Mouse (Mus musculus) hindlimb bud, embryonic 11.5 days (tissue): Measurements from ENCODE around the gene Carnmt1.

Experiments used
- DNase-seq: peaks from one replicate; pipeline ENCODE4 v3.0.0-alpha.2; 2012; ENCODE audit warnings: low read depth, low spot score; ENCODE audit errors: extremely low spot score

Carnmt1 gene

GRCm38 (mm10) chr19:18653058-18653457 lies 17.5 kb upstream of the Carnmt1 start:
- no peak for DNase-seq

DNA sequence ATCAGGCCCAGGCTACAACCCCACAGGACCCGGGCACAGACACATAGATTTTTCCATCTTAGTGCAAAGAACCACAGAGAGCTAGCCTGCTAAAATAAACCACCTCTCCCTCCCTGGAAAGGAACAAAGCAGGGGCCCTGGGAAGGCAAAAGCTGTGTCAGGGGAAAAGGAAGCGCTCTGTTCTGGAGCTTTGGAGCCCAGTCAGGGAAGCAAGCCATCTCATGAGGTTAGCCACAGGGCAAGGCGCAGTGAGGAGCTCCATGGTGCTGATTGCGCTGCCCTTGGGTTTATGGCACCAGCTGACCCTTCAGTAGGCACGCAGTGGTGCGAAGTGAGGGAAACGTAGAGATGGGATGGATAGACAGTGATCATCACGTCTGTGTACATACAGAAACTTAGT lies 16.2 kb upstream of the Carnmt1 start:
- DNase-seq, result no peak

GRCm38 (mm10) chr19:18654984-18655383 lies 15.6 kb upstream of the Carnmt1 start:
- DNase-seq, result no peak

DNA sequence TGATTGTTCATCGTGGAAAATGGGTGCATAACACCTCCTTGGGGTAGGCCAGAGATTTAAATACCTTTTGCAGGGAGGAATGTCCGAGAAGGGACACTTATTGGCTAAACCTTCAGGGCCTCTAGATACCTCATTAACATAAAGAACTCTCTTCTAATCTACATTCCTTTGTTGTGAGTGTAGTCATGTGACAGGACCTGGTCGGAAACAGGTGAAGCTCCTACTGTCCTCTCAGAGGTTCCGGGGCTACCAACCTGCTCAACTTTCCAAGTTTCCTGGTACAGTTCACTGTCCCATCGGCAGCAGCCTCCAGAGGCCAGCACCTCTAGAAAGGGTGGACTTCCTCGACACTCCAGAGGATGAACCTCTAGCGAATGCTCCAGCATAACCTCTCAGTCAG lies 14.6 kb upstream of the Carnmt1 start:
- no peak for DNase-seq

- DNase-seq, result no peak
Observed at GRCm38 (mm10) chr19:18658473-18658872, 12.1 kb upstream of the Carnmt1 start.

- DNase-seq, result no peak
Observed at GRCm38 (mm10) chr19:18659349-18659748, 11.2 kb upstream of the Carnmt1 start.

DNA sequence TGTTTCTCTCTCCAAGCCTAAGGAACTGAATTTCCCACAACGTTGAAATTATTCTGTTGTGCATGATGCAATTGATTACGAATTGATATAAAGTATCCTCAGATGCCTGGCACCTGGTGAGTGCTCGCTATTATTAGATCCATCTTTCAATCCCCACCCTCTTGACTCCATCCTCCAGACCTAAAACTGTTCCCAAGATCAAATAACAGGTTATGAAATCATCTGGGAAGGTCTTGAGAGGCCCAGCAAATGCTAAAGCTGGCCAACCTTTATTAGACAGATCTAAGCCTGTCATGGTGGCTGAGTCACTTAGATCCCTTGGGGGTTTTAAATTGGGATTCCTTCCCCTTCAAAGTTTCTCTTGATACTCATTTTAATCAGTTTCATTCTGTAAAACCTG lies 10.1 kb upstream of the Carnmt1 start:
- DNase-seq, result no peak

- DNase-seq, result no peak
Observed at GRCm38 (mm10) chr19:18661683-18662082, 8.9 kb upstream of the Carnmt1 start.

DNA sequence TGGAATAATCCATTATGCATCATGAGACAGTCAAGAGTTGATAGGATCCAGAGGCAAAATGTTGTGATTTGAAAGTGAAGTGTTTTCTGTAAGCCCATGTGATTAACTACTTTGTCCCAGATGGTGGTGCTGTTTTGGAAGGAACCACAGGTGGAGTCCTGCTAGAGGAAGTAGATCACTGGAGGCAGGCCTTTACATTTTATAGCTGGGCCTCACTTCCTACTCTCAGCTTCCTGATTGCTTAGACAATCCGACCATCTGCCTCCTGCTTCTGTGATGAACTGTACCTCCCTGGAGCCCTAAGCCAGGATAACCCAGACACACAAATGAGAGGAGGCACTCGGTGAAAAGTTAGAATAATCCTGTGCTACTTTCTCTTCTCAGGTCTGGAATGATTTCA lies 6.7 kb upstream of the Carnmt1 start:
- DNase-seq, result no peak

DNA sequence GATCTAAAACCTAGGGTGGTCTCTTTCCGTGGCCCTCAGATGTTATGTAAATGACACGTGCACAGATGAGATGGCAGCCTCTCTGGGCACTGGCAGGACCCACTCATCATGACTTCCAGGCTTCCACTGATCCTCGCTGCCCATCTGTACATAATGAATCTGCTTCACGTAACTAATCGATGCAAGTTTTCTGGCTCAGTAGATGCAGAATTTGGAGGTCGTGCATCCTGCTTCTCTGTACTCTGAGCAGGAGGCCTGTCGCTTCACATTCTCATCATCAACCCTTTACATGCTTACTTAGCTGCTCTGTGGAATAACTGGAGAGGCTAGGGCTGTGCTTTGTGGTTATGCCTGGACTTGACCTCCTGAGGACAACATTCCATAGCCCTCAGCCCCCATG lies 3.6 kb upstream of the Carnmt1 start:
- DNase-seq, result no peak

GRCm38 (mm10) chr19:18669551-18669950 lies 1.0 kb upstream of the Carnmt1 start:
- DNase-seq, result no peak

DNA sequence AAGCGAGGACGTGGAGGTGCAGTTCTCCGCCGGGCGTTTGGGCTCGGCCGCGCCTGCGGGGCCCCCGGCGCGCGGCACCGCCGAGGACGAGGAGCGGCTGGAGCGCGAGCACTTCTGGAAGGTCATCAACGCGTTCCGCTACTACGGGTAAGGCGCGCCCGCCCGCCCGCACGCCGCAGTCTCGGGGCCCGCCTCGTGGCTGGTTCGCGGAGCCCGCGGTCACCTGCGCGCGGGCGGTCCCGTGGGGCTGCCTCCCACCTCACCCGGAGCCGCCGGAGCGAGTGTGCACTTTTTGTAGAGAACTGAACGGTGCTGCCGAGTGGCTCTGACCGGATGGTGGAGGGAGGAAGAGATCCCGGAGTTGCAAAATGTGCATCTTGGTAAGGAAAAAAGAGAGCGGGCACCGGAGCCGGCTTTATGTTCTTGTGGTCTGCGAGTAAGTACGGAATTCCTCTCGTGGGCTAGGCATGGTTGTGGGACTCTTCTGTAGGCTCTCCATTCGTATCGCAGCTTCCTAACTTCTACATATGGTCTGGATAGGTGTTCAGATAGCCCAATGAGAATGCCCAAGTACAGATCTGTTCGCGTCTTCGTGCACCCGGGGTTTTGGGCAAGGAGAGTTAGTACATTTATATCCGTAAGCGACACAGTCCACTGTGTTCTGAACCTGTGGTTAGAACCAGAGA lies 635 bp downstream of the Carnmt1 start:
- no peak for DNase-seq

GRCm38 (mm10) chr19:18672498-18672897 lies 1.9 kb downstream of the Carnmt1 start:
- DNase-seq, result no peak

DNA sequence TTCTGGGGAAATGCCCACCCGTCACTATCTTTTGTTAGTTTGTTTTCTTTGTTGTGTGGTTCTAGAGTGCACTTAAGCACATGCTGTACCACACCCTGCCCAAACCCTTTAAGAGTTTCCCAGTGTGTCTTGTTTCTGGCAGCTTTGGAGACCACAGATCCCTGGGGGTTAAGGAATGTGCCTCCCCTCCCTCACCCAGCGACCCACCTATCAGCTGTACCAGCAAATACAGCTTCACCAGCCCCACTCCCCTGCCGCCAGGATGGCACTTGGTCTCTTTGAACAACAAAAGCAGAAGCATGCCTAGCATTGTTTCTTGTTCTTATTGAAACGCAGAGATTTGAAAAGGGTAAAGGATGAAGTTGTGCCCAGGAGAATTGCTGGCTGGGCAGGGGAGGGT lies 2.6 kb downstream of the Carnmt1 start:
- DNase-seq, result no peak

DNA sequence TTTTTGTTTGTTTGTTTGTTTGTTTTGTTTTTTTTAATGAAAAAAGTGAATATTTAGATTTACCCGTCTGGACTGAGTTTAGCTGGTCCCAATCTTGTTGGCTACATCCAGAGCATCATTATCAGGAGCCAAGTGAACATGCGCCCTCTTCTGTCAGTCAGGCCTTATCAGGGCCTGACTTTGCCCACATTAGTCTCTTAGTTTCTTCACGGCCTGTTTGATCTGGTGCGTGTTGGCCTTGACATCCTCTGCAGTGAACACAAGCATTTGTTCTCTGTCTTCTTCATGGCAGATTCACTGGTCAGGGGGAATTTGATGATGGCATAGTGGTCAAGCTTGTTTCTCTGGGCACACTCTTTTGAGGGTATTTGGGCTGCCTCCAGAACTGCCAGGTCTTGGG lies 11.6 kb downstream of the Carnmt1 start:
- DNase-seq, result no peak

- no peak for DNase-seq
Observed at GRCm38 (mm10) chr19:18687556-18687955, 17.0 kb downstream of the Carnmt1 start.

DNA sequence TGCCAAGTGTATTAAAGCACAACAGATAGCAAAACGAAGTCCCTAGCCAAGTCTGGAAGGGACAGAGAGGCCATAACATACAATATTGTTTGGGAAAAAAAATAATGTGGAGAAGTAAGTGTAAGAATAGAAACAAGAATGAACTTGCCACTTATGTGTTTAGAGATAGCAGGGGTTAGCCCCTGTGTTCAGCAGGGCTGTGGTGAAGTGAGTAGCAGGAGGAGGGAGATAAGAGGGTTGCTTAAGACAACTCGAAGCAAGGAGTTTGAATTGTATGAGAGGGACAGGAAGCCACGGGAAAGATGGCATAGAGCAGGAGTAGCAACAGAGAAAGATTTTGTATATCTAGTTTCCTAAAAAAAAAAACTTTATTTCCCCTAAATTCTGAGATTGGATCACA lies 21.6 kb downstream of the Carnmt1 start:
- no peak for DNase-seq

- no peak for DNase-seq
Observed at GRCm38 (mm10) chr19:18692768-18693167, 22.2 kb downstream of the Carnmt1 start.

GRCm38 (mm10) chr19:18695116-18695515 lies 24.6 kb downstream of the Carnmt1 start:
- no peak for DNase-seq

DNA sequence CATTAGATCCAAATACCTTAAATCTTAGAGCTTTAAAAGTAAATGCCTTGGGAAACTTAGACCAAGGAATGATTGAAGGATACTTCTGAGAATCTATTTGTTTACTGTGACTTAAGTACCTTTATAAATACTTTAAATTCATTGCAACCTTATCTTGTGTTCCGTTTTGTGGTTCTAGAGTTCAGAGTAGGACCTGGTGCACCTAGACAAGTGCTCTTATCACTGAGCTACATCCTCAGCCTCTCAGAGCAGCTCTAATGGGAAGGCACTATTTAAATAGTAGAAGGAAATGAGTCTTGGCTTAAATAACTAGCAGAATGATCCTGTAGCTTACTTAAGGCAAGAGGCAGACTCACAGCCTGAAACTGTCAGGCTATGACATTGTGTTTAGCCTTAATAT lies 25.0 kb downstream of the Carnmt1 start:
- DNase-seq, result no peak

GRCm38 (mm10) chr19:18708101-18708500 lies 37.5 kb downstream of the Carnmt1 start:
- no peak for DNase-seq

DNA sequence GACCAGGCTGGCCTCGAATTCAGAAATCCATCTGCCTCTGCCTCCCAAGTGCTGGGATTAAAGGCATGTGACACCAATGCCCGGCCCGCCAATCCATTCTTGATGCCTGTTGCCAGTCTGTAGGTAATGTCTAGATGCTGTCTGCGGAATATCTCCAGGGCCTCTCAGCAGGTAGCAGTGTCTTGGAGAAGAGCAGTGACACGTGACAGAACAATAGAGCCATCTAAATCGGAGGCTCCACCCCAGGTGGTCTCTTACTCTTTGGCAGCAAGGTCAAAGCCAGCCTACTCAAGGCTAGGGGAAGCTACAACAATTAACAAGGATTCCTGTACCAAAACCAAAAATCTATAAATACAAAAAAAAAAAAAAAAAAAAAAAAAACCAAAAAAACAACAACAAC lies 40.3 kb downstream of the Carnmt1 start:
- DNase-seq, result no peak

- DNase-seq, result no peak
Observed at GRCm38 (mm10) chr19:18711589-18711988, 41.0 kb downstream of the Carnmt1 start.
